Mouse (Mus musculus) retina, embryonic 14.5 days (tissue): Measurements from ENCODE around the gene Ankrd31.
"Not testable (repeated sequence)": the region's sequence is repeated elsewhere in the genome, so short reads cannot be mapped to it uniquely, and the experiment has no call there.

Source experiments
- DNase-seq: peaks from one replicate; pipeline ENCODE4 v3.0.0-alpha.2; 2015; ENCODE audit warnings: low spot score

Ankrd31 gene

GRCm38 (mm10) chr13:96748109-96748845 is at the start of gene Ankrd31:
Ankrd31 (plus strand) TSS chr13:96748272.
- DNase-seq: no peak

DNA sequence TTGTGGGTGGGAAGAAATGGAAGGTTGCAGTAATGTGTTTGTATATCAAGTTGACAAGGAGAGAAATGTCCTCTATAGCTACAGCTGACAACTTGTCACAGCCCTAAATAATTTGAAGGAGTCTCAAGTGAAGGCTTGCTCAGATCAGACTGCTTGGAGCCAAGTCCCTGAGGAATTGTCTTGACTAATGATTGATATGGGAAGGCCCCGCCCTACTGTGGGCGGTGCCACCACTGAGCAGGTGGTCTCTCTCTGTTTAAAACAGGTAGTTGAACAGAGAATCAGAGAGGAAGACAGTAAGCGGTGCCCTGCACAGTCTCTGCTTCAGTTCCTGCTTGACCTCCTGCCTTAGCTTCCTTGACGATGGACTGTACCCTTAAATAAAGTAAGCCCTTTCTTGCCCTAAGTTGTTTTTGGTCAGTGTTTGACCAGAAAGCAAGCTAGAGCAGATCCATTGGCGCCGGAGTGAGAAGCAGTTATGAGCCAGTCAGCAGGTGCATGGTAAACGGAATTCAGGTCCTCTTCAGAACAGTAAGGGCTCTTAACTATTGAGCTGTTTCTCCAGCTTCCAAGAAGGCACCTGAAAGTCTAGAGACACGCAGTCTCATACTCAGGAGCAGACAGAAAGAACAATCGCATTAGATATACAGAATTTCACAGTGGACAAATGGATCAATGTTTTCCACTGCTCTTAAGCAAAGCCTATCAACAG is 45.3 kb upstream of the Ankrd31 start:
- no peak for DNase-seq

DNA sequence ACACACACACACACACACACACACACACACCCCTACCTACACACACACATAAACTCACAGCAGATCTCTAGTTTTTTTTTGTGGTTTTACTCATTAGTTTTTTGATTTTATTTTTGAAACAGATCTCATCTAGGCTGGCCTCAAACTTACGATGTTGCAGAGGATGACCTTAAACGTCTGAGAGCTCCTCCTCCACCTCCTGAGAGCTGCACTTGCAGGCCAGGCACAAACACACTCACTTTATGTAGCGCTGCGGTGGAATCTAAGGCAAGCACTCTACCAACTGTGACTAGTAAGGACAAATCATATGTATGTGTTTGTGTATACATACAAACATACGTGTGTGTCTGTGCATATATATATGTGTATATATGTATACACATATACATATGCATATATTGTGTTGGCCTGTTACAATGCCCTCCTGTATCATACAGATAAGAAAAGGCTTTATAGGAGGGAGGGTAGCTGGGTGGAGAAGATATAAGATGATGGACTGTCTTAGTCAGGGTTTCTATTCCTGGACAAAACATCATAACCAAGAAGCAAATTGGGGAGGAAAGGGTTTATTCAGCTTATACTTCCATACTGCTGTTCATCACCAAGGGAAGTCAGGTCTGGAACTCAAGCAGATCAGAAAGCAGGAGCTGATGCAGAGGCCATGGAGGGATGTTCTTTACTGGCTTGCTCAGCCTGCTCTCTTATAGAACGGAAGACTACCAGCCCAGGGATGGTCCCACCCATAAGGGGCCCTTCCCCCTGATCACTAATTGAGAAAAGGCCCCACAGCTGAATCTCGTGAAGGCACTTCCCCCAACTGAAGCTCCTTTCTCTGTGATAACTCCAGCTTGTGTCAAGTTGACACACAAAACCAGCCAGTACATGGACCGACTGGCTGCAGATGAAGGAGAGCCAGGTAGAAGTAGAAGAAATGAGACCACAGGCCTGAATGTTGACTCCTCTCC is 38.5 kb upstream of the Ankrd31 start:
- DNase-seq: no peak

GRCm38 (mm10) chr13:96716311-96716710 is 31.8 kb upstream of the Ankrd31 start:
- DNase-seq: no peak

- no peak for DNase-seq
These were observed 30.3 kb upstream of the Ankrd31 start for GRCm38 (mm10) chr13:96717821-96718220.

DNA sequence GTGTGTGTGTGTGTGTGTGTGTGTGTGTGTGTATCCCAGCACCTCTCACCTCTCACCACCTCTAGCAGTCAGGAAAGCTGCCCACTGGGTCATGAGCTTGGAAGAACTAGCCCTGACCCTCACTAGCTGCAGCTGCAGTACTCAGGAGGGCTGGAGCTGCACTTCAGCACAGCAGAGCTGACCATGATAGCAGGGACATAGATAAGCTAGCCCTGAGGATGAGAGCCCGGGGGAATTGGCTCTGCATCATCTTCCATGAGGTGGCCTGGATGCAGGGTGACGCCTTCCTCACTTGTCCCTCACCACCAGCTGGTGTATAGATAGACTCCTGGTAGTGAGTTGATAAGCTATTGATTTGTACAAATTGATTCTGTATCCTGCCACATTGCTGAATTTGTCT is 28.1 kb upstream of the Ankrd31 start:
- no peak for DNase-seq

DNA sequence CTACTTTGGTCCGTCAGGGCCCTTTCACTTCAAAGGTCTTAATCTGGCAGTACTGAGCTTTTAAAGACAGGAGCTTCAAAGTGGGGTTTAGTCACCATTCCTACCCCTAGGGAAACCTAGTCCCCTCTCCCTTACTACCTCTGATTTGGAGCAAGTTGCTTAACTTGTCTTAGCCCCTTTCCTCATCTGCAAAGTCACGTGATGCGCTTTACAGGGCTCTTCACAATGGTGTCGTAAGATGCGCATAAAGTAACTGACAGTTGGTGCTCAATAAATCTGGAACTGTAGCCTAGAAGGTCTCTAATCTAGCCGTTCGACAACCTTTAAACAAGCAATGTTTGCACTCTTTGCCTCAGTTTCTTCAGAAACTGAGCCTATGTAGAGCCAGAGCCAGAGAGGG is 19.8 kb upstream of the Ankrd31 start:
- no peak for DNase-seq

DNA sequence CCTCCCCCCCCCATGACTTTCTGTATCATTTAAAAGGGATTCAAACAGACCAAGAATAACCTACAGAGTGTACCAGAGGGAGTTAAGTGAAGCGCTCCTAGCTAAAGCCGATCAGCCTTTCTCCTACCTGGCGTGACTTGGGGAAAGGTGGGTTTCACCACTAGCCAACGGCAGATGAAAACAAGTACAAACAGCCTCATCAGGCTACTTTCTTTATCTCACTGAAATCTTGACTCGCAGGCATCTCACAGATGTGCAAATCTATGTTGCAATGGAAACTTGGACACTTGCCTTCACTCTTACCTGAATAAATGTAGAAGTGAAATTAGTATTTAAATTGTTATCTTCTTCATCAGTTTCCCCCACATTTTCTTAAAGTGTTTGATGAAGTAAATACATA is 18.9 kb upstream of the Ankrd31 start:
- DNase-seq: no peak

- DNase-seq: no peak
These were observed 18.0 kb upstream of the Ankrd31 start for GRCm38 (mm10) chr13:96730116-96730515.

DNA sequence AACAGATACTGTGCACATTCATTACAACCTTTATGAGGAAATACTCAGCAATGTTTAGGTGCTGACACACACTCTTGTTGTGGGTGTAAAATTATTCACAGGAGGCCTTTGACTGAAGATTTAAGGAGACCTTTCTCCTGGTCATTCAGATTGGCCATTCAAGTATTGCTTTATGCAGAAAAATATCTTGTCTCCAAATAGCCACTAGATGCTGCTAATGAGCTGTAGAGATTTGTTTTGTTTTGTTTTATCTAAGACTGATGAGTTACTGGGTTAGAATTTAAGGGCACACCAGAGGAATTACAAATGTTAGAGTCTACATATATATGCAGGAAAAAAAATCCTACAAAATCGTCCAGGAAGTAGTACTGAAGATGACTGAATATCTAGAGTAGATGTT is 12.9 kb upstream of the Ankrd31 start:
- DNase-seq: peak; percentile 47

GRCm38 (mm10) chr13:96740159-96740558 is 7.9 kb upstream of the Ankrd31 start:
- no peak for DNase-seq

GRCm38 (mm10) chr13:96742871-96743270 is 5.2 kb upstream of the Ankrd31 start:
- DNase-seq: no peak

- DNase-seq: no peak
These were observed 2.0 kb upstream of the Ankrd31 start for GRCm38 (mm10) chr13:96746055-96746454.

DNA sequence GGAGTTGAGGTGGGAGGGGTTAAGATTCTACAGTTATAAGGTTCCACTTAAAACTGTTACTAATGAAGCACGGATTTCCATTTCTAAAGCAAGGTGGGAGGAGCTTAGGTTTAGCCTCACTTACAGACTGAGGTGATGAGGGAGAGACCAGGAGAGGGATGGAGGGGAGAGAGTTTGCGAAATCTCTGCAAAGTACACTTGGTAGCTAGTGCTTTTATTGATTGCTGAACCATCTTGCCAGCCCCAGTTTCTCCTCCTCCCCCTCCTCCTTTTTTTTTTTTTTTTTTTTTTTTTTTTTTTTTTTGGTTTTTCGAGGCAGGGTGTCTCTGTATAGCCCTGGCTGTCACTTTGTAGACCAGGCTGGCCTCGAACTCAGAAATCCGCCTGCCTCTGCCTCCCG is 1.8 kb downstream of the Ankrd31 start:
- no peak for DNase-seq

DNA sequence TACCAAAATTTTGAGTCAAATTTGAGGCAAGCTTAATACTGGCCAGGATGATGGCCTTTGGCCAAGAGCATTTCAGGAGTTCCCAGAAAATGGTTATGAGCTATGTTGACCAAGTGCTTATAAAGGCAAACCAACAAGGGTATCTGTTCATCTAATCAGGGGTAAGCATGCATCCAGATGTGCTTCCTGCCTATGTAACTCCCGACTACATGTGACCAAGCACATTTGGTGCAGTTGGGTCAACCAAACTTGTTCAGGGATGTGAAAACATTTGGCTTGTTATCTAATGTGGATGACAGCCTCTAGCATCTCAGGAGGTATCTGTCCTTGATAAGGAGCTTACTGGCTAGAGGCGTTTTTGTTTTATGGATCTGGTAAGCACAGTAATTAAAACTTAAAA is 12.8 kb downstream of the Ankrd31 start:
- no peak for DNase-seq

DNA sequence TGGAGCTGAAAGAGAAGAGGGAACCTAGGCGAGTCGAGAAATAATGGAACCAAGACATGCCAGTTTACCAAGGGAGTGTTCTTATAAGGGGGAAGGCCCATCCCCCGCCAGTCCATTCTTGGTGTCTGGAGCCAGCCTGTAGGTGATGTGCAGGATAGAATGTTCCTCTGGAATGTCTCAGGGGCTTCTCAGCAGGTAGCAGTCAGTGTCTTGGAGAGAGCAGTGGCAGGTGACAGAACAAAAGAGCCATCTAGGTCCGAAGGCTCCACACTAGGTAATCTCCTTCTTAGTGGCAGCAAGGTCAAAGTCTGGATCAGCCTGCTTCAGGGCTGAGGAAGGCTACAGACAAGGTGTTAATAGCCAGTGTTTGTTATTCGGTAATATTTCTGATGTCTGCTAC is 38.0 kb downstream of the Ankrd31 start:
- not testable (repeated sequence) for DNase-seq

GRCm38 (mm10) chr13:96793451-96793850 is 45.4 kb downstream of the Ankrd31 start:
- DNase-seq: no peak

DNA sequence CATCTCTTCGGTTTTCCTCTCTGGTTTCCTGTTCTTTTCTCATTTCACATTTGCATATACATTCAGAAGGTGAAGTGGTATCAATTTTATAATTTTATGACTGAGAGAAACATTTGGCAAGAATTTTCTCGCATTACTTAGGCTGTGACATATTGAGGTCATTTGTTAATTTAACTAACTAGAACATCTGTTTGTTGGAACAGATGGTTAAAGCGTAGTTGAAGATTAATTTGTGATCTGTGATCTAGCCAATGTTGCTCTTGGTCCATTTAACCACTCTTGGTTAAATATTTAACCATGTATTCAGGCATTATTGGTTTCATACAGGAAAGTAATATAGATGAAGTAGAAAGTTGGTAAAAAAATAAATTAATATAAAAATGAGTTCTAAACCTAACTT is 47.2 kb downstream of the Ankrd31 start:
- peak; percentile 5 for DNase-seq

DNA sequence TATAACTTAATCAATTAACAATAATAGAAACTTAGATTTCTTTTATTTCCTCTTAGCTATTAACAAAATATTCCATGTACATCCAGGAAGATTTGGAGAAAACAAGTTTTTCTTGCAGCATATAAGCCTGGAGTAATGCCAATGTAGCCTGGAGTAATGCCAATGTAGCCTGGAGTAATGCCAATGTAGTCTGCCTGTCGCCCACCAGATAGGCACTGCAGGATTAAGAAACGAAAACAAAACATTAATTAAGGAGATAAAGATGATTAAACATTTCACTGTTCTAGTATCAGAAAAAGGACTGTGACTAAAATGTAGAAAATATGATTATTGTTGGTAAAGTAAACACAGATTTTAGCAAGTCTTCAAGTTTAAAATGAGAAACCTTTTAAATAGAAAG is 49.4 kb downstream of the Ankrd31 start:
- DNase-seq: no peak

DNA sequence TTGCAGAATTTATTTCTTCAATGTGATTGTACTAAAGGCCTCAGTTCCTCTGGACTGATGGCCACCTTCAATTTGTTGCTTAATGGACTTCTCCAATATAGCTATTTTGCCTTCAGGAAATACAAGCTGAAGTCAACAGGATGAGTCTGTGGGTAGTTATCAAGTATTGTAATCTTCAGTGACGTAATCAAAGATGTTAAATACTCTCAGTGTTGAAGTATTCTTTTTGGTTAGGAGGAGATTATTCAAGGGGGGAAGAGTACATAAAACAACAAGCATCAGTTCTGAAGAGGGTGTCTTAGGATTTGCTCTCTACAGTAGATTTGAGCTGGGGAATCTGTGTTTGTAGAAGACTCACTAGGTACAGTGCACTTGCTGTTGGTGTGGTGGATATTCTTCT is 101.7 kb downstream of the Ankrd31 start:
- no peak for DNase-seq

- DNase-seq: no peak
These were observed 104.1 kb downstream of the Ankrd31 start for GRCm38 (mm10) chr13:96852133-96852532.

- peak; percentile 65 for DNase-seq
These were observed 105.2 kb downstream of the Ankrd31 start for GRCm38 (mm10) chr13:96853256-96853655.

GRCm38 (mm10) chr13:96855191-96855590 is 107.1 kb downstream of the Ankrd31 start:
- DNase-seq: peak; percentile 82
